Comparison of ENCODE assay signal across 8 mouse cellular contexts in the genomic region with DNA sequence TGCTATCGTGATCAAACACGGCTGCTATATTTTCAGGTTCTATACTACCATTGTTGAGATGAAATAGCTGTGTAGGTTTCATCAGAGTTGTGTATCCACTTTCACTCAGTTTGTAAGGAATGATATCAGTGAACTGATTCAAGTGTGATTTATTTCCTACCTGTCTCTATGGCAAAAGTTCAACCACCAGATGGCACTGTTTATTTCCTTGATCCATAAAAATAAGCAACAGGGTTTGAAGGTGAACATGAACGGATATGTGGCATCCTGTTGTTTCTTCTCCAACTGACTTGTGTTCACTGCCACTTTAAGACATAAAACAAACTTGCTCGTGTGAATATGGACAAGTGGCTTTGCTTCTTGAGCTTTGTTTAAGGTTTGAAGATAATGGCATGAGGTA.
DNase-seq lines count a peak whose midpoint lies in the region; ATAC-seq and TF ChIP-seq lines count a peak whose summit lies in the region.

No protein-coding gene starts in this region.

- 41% methylated on average over 4 of the region's 4 CpGs for WGBS in liver, adult 2 months

- no peak overlapping the region for H3K4me3 ChIP-seq in liver, adult 2 months (ENCODE audit: insufficient read depth, low read depth, low read length)

- TF ChIP-seq POLR2A in liver, adult 2 months (IDR thresholded peaks at IDR 0.05; ENCODE audit: extremely low read depth, insufficient read depth, low read length), result no peak

- peak; percentile 43 for TF ChIP-seq CTCF in liver, adult 2 months (IDR thresholded peaks at IDR 0.05; ENCODE audit: low read depth, low read length)

- no peak overlapping the region for H3K27ac ChIP-seq in liver, adult 2 months (replicated peaks; ENCODE audit: insufficient read depth, low read depth, low read length)

- no peak for DNase-seq in cerebellum, adult 11-12 months
- peak; percentile 37 for DNase-seq in liver, adult 2 months (ENCODE audit: extremely low read depth, low read depth, low spot score)
- DNase-seq in liver, result no peak
- peak; percentile 32 for DNase-seq in cerebellum, adult 8-10 months
- DNase-seq in lung, postnatal 25 days (ENCODE audit: low spot score), result peak; percentile 0
- DNase-seq in testis, postnatal 10 days (ENCODE audit: low spot score), result no peak

- H3K9ac ChIP-seq in liver, adult 2 months (ENCODE audit: low read depth, low read length), result no peak overlapping the region

- H3K36me3 ChIP-seq in liver, adult 2 months (ENCODE audit: control insufficient read depth, insufficient read depth, low read length), result no peaks in the 10 kb centered on the region

- H3K4me1 ChIP-seq in liver, adult 2 months (ENCODE audit: control insufficient read depth, insufficient read depth, low read length), result no peaks in the 10 kb centered on the region

- no peaks in the 10 kb centered on the region for H3K79me2 ChIP-seq in liver, adult 2 months (ENCODE audit: control insufficient read depth, insufficient read depth, low read length)

- peak; percentile 56; the same call in 1 of the 2 replicates for ATAC-seq in cerebellum, adult (ENCODE audit: insufficient number of reproducible peaks, low FRiP score, low TSS enrichment)
- ATAC-seq in CD4-positive, CD25-positive, alpha-beta regulatory T cell, adult 4 months, result no peak

- H3K27me3 ChIP-seq in liver, adult 2 months (ENCODE audit: control insufficient read depth, insufficient read depth, low read length), result no peaks in the 10 kb centered on the region

Comparison
In these comparisons a context has a peak if more than half of its experiments do, and no peak if none do; other contexts are left out.
1. DNase-seq: peak in liver, adult 2 months (single experiment), cerebellum, adult 8-10 months (single experiment) and lung, postnatal 25 days (single experiment); none in cerebellum, adult 11-12 months (single experiment), liver (single experiment) and testis, postnatal 10 days (single experiment).